Mouse (Mus musculus) cerebellum, adult 2 months (tissue): Measurements from ENCODE around the gene Fosb.

ENCODE experiments used
- CTCF ChIP-seq: fragments of 200-500 bp; IDR thresholded peaks from 2 replicates; pipeline ENCODE4 v1.5.1; 2011; ENCODE audit warnings: low read depth, mild to moderate bottlenecking, control low read depth, low read length, moderate library complexity, borderline replicate concordance; ENCODE audit not compliant: insufficient read depth
- POLR2A ChIP-seq: fragments of 200-500 bp; IDR thresholded peaks from 2 replicates; pipeline ENCODE4 v1.6.1; 2011; ENCODE audit warnings: low read length, control low read depth, borderline replicate concordance; ENCODE audit not compliant: insufficient read depth

DNA sequence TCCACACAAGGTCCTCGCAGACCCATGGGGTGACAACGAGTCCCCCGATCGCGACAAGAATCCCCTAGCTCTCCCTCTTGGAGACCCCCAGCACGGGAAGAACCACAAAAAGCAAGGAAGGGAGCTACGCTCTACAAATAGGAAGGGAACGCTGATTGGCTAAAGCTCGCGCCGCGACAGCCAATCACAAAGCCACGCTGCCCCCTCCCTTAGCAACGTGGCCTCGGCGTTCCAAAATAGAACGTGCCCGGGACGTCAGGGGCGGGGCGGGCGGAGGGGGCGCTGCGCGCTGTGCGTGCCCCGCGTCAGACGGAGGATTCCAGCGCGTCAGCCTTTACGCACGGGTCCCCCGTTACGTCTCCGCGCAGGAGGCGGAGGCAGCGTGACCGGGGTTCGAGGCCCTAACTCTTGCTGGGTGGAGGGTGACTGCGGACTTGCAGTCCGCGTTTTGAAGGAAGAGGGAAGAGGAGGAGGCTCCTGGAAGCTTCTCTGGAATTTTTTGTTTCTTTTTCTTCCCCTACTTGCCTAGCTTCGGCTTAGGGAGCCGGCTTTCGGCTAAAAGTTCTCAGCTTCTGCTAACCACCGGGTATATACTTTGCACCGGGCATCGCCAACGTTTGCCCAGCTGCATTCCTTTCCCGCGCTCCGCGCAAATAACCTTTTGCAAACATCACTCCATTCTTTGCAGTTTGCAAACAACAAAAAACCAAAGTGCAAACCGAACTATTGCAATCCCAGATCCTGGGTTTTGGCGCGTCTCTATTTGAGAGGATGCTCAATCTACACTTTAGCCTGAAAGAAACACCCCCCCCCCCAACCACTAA lies 1.2 kb downstream of the Fosb start:
- TF ChIP-seq CTCF (no peak), POLR2A (peak; percentile 73; the same call in 1 of the 2 replicates)
